Mouse (Mus musculus) neural tube, embryonic 12.5 days (tissue): Measurements from ENCODE around the gene Mib2. TPM values are rescaled to one million over a fixed set of nuclear protein-coding genes. Genes with fewer than 3 reads are reported as not detected.

Experiments
- ATAC-seq: fragments of 200-750 bp; cut with Nextera tagmentation; 2 replicates; pipeline ENCODE4 v1.8.0; 2017; ENCODE audit warnings: low read depth, mild to moderate bottlenecking, moderate TSS enrichment, moderate library complexity; ENCODE audit not compliant: low FRiP score
- H3K27ac ChIP-seq: fragments of 300-500 bp; sonication (generic); 2 replicates; pipeline ENCODE4 v1.5.1; 2016
- H3K27me3 ChIP-seq: fragments of 300-500 bp; sonication (generic); replicated peaks from 2 replicates; pipeline ENCODE4 v1.6.1; 2016; ENCODE audit warnings: mild to moderate bottlenecking
- H3K36me3 ChIP-seq: fragments of 300-500 bp; sonication (generic); 2 replicates; pipeline ENCODE4 v1.6.1; 2016; ENCODE audit warnings: mild to moderate bottlenecking
- H3K4me1 ChIP-seq: fragments of 300-500 bp; sonication (generic); 2 replicates; pipeline ENCODE4 v1.6.1; 2016
- H3K4me2 ChIP-seq: fragments of 300-500 bp; sonication (generic); replicated peaks from 2 replicates; pipeline ENCODE4 v1.6.1; 2016; ENCODE audit warnings: mild to moderate bottlenecking
- H3K4me3 ChIP-seq: fragments of 300-500 bp; sonication (generic); 2 replicates; pipeline ENCODE4 v1.5.1; 2016
- H3K9ac ChIP-seq: fragments of 300-500 bp; sonication (generic); 2 replicates; pipeline ENCODE4 v1.6.1; 2016; ENCODE audit warnings: mild to moderate bottlenecking
- H3K9me3 ChIP-seq: fragments of 300-500 bp; sonication (generic); 2 replicates; pipeline ENCODE4 v1.6.1; 2016; ENCODE audit warnings: mild to moderate bottlenecking
- WGBS: fragments of 180-500 bp; shearing (Covaris S2); methylation state at CpG from one replicate; pipeline ENCODE4 v1.1.7; 2016; 5-methylcytosine and 5-hydroxymethylcytosine counted together
- polyA plus RNA-seq: library from polyadenylated mRNA; unstranded; fragments of >200 nt; fragmentation: Nextera tagmentation; extraction: Ambion mirVana; gene quantifications from 2 replicates; pipeline ENCODE4 v1.2.1, GENCODE M21; 2016

Gene Mib2
- polyA plus RNA-seq, 1 experiment from 2014 or later = 38.1 TPM

DNA sequence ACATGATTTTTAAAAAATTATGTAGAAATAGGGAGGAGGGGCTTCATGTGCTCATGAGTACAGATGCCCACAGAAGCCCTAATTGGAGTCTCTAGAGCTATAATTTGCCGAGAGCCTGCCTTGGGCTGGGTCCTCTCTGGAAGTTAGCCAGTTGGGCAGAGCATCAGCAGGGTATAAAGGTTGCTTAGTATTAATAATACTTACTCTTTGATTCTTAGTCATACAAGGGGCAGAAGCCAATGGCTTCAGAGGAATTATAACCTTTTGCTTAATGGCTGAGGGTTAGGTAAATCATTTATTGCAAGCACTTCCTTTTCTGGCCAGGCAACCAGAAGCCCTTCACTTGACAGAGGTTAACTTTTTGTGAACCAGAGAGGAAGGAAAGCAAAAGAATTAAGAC is 25.5 kb downstream of the Mib2 start:
- no peak for ATAC-seq
- Histone ChIP-seq H3K4me1 (no peaks in the 10 kb centered on the region), H3K9ac (no peak overlapping the region), H3K27ac (no peak overlapping the region), H3K36me3 (peaks cover 82% of the 10 kb centered on the region), H3K4me2 (no peak overlapping the region), H3K4me3 (no peak overlapping the region), H3K9me3 (no peaks in the 10 kb centered on the region), H3K27me3 (no peaks in the 10 kb centered on the region)
- 91% methylated on average over 1 of the region's 1 CpGs for WGBS

DNA sequence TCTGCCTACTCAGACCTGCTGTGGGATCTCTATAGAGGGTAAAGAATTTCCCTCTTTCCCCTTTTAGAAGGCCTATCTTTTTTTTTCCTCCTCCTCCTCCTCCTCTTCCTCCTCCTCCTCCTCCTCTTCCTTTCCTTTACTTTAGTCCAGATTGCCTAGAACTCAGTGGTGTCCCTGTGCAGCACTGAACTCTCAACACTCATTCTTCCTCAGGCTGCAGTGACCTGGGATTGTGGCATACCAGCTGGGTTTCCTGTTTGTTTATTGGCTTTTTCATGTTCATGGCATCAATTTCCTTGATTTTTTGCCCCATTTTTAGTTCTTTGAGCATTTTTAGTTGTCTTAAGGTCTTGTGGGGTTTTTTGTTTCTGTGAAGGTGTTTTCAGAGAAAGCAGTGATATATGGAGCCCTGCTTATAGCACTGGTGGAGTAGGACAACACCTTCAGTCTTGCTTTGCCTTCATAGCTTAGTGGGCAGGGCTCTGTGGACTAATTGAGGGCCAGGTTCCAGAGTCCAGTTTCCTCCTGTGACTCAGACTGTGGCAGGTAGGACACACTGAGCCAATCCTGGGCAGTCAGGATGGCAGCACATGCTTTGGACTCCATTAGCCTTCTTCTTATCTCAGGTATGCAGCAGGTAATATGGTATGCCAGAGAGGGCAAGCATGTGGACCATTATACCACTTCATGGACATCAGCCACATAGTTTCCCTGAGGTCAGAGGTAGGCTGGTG is 33.1 kb downstream of the Mib2 start:
- H3K4me1 ChIP-seq = no peaks in the 10 kb centered on the region
- no peak for ATAC-seq
- peaks cover 89% of the 10 kb centered on the region for H3K36me3 ChIP-seq
- H3K4me3 ChIP-seq = no peak overlapping the region
- H3K9me3 ChIP-seq = no peaks in the 10 kb centered on the region
- no peak overlapping the region for H3K9ac ChIP-seq
- H3K27me3 ChIP-seq = no peaks in the 10 kb centered on the region
- no peak overlapping the region for H3K4me2 ChIP-seq
- H3K27ac ChIP-seq = no peak overlapping the region

DNA sequence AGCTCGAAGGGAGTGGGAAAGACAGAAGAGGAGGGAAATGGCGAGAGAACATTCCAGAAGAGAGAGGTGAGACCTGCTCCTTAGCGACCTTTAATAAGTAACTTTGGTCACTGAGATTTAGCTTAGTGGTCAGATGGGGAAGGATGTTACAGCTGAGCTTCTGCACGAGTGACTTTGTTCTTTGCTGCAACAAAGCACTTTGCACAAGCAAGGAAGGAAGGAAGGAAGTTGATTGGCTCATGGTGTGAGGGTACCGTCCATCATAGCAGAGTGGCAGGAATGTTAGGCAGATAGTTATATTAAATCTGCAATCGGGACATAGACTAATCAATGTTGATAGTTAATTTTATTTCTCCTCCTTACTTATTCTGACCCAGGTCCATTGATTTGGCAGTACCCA is 38.7 kb downstream of the Mib2 start:
- Histone ChIP-seq H3K4me1 (peaks cover 3% of the 10 kb centered on the region; the same call in 1 of the 2 replicates), H3K4me3 (no peak overlapping the region), H3K9ac (no peak overlapping the region), H3K4me2 (no peak overlapping the region), H3K9me3 (no peaks in the 10 kb centered on the region), H3K27ac (no peak overlapping the region), H3K27me3 (no peaks in the 10 kb centered on the region), H3K36me3 (peaks cover 67% of the 10 kb centered on the region)
- 90% methylated on average over 6 of the region's 6 CpGs for WGBS
- no peak for ATAC-seq

DNA sequence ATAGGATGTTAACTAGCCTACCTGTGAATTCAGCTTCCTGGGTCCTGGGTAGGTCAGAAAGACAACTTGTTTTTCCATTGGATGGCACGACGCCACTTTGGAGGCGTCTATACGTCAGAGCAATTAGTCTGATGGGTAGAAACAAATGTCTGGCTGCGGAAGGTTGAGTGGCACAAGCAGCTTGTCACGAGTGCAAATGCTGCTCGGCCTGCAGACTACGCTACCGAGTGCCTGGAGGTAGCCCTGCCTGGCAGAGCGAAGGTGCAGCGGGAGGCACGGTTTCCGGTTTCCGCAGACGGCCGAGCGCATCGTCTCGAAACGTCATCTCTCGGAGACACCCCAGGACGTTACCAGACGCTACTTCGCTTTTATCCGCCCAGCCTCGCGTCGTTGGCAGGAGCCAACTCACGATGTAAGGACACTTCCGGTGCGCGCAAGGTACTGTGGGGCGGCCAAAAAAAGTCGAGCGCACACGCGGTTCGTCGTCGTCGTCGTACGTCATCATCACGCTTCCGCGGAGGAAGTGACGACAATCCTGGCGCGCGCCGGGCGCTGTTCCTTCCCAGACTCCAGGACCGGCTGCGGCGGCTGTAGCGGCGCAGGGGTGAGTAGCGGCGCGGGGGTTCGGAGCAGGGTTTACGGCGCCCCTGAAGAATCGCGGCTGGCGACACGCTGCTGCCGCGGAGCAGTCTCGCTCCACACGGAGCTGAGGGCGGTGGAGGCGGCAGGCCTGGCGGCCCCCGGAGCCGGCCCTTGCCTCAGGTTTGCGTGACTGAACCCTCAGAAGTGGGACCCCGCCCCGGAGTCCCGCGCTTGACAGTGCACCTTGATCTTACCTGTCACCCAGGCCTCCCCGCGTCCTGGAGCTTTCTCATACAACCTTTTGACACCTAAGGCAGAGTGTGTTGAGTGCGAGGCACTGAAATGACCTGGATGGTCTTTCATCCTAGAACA is 44.4 kb downstream of the Mib2 start, which contains the start of gene Cdk11b:
Cdk11b (plus strand) TSS at position 517 of the 954 bp plus-strand sequence.
- H3K27me3 ChIP-seq = no peaks in the 10 kb centered on the region
- H3K9me3 ChIP-seq = no peaks in the 10 kb centered on the region
- peak within 1 kb of the TSS; percentile 97 for H3K4me3 ChIP-seq
- H3K36me3 ChIP-seq = peaks cover 33% of the 10 kb centered on the region
- WGBS = under 1% methylated on average over 84 of the region's 84 CpGs
- peak; percentile 100 for ATAC-seq
- peak within 1 kb of the TSS; percentile 66; the same call in 1 of the 2 replicates for H3K27ac ChIP-seq
- H3K4me1 ChIP-seq = peaks cover 12% of the 10 kb centered on the region; the same call in 1 of the 2 replicates
- peak within 1 kb of the TSS; percentile 78 for H3K9ac ChIP-seq
- peak within 1 kb of the TSS; percentile 82 for H3K4me2 ChIP-seq

DNA sequence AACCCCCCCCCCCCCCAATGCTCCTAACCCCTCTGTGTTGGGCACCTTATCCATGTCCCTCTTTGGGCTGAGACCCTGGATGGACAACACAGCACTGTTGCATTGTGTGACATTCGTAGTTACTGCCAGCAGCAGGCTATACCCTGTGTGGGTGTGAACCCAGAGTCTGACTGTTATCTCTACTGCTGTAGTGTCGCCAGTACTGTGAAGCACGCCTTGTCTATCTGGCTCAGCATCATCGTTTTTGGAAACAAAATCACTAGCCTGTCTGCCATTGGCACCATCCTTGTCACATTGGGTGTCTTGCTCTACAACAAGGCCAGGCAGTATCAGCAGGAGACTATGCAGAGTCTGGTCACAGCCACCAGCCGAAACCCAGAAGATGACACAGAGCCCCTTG is 50.7 kb downstream of the Mib2 start:
- no peak overlapping the region for H3K9ac ChIP-seq
- H3K4me1 ChIP-seq = peaks cover under 1% of the 10 kb centered on the region; the same call in 1 of the 2 replicates
- WGBS = 94% methylated on average over 5 of the region's 5 CpGs
- no peak for ATAC-seq
- H3K4me3 ChIP-seq = no peak overlapping the region
- peaks cover 71% of the 10 kb centered on the region for H3K36me3 ChIP-seq
- H3K27me3 ChIP-seq = no peaks in the 10 kb centered on the region
- H3K9me3 ChIP-seq = no peaks in the 10 kb centered on the region
- H3K4me2 ChIP-seq = no peak overlapping the region
- no peak overlapping the region for H3K27ac ChIP-seq

DNA sequence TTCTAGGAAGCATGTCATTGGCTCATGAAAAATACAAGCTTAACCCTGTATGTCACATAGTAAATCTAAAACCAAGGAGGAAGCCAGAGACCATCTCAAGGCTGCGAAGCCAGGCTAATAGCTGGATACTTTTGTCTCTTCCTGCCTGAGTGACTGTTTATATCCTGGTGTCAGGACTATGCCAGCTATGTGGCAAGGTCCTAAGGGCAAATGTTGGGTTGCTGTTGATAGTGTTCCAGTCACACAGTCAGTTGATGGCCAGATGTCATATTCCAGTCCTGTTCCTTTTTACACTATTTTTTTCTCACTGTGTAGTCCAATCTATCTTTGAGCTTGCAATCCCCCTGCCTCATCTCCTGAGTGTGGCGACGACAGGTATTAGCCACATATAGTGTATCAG is 55.7 kb downstream of the Mib2 start:
- ATAC-seq = no peak
- H3K4me1 ChIP-seq = no peaks in the 10 kb centered on the region
- no peaks in the 10 kb centered on the region for H3K27me3 ChIP-seq
- H3K4me3 ChIP-seq = no peak overlapping the region
- no peak overlapping the region for H3K27ac ChIP-seq
- H3K36me3 ChIP-seq = peaks cover 76% of the 10 kb centered on the region
- no peak overlapping the region for H3K9ac ChIP-seq
- H3K4me2 ChIP-seq = no peak overlapping the region
- 98% methylated on average over 3 of the region's 3 CpGs for WGBS
- no peaks in the 10 kb centered on the region for H3K9me3 ChIP-seq

DNA sequence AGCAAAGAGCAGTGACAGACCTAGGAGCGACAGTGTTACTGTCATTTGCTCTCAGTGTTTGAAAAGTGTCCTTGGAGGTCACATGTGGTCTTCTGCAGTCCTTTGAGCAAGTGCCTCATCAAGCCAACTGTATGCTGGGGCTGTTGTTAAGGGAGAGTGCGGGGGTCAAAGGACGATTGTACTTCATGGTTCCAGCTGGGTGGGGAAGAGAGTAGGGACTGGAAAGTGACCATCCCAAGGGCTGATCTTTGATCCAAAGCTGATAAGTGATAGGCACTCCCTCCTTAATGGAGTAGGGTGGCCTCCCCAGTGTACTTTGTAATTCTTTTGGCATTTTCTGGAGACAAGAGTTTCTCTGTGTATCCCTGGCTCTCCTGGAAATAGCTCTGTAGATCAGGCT is 57.1 kb downstream of the Mib2 start:
- Histone ChIP-seq H3K27me3 (no peaks in the 10 kb centered on the region), H3K36me3 (peaks cover 62% of the 10 kb centered on the region), H3K4me3 (no peak overlapping the region), H3K9me3 (no peaks in the 10 kb centered on the region), H3K27ac (no peak overlapping the region), H3K4me2 (no peak overlapping the region), H3K9ac (no peak overlapping the region), H3K4me1 (no peaks in the 10 kb centered on the region)
- ATAC-seq = no peak
- 92% methylated on average over 3 of the region's 3 CpGs for WGBS

DNA sequence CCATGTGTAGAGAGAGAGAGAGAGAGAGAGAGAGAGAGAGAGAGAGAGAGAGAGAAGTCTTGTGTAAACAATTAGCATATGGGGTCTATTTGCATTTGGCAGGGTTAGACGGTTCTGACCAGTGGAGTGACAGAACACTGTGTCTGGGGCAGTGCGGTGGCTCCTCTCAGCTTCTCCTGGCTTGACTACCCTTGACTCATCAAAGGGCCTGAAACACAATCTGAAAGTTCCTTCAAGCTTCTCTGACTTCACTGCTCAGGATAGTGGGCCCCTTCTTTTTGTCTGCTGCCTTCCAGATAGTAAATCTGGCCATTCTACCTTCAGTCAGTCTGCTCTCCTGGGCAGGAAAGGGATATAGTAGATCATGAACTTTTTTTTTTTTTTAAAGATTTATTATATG is 62.2 kb downstream of the Mib2 start:
- 75% methylated on average over 2 of the region's 2 CpGs for WGBS
- H3K36me3 ChIP-seq = peaks cover 27% of the 10 kb centered on the region
- ATAC-seq = no peak

DNA sequence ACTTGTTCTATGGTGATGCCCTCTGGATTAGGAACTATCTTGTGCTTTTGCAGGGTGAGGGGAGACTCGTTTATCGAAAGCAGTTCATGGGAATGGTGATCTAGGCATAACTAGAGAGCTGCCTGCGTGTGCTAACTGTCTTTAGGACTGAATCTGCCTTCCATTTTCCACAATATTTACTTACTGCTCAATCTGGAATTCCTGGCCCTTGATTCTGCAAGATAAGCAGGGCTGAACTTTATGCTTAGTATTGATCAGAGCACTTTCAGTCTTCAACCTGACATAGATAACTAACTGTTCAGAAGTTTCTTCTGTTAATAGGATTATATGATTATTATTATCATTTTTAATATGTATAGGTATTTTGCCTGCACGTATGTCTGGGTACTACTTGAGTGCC is 63.9 kb downstream of the Mib2 start:
- peaks cover 9% of the 10 kb centered on the region; the same call in 1 of the 2 replicates for H3K4me1 ChIP-seq
- no peaks in the 10 kb centered on the region for H3K27me3 ChIP-seq
- no peak for ATAC-seq
- no peak overlapping the region for H3K4me2 ChIP-seq
- H3K9ac ChIP-seq = no peak overlapping the region
- H3K9me3 ChIP-seq = no peaks in the 10 kb centered on the region
- no peak overlapping the region for H3K4me3 ChIP-seq
- WGBS = 97% methylated on average over 4 of the region's 4 CpGs
- peaks cover 16% of the 10 kb centered on the region for H3K36me3 ChIP-seq
- no peak overlapping the region for H3K27ac ChIP-seq

More for the DNA sequence above, 62.2 kb downstream of the Mib2 start:
- H3K4me2 ChIP-seq = no peak overlapping the region
- peaks cover 9% of the 10 kb centered on the region; the same call in 1 of the 2 replicates for H3K4me1 ChIP-seq
- no peak overlapping the region for H3K27ac ChIP-seq
- H3K9me3 ChIP-seq = no peaks in the 10 kb centered on the region
- no peak overlapping the region for H3K4me3 ChIP-seq
- H3K27me3 ChIP-seq = no peaks in the 10 kb centered on the region
- no peak overlapping the region for H3K9ac ChIP-seq

Other genes with a start within 250 kb of the Mib2 start
- not detected in 2 replicates for gene Tmem52, start 200.1 kb downstream of the Mib2 start, polyA plus RNA-seq
- gene Gnb1, start 177.8 kb downstream of the Mib2 start, polyA plus RNA-seq = 762 and 837 TPM in 2 replicates
- gene Nadk, start 106.8 kb downstream of the Mib2 start, polyA plus RNA-seq = 86.9 and 88.2 TPM in 2 replicates
- 16.2 and 16.7 TPM in 2 replicates for gene Slc35e2, start 67.8 kb downstream of the Mib2 start, polyA plus RNA-seq
- 76.8 and 79.5 TPM in 2 replicates for gene Cdk11b, start 44.3 kb downstream of the Mib2 start, polyA plus RNA-seq
- not detected in 2 replicates for gene Gm10563, start 23.8 kb downstream of the Mib2 start, polyA plus RNA-seq
- 3.9 and 4.3 TPM in 2 replicates for gene Mmp23, start 15.8 kb downstream of the Mib2 start, polyA plus RNA-seq
- 10.6 and 11.6 TPM in 2 replicates for gene Fndc10, start 25.1 kb upstream of the Mib2 start, polyA plus RNA-seq
- 151 and 160 TPM in 2 replicates for gene Ssu72, start 35.6 kb upstream of the Mib2 start, polyA plus RNA-seq
- 6.2 and 6.5 TPM in 2 replicates for gene Tmem240, start 65.6 kb upstream of the Mib2 start, polyA plus RNA-seq
- gene Atad3a, start 91.9 kb upstream of the Mib2 start, polyA plus RNA-seq = 85.2 and 90.7 TPM in 2 replicates
- 16.6 and 17.9 TPM in 2 replicates for gene Vwa1, start 105.5 kb upstream of the Mib2 start, polyA plus RNA-seq
- gene Tmem88b, start 116.7 kb upstream of the Mib2 start, polyA plus RNA-seq = 0.56 and 0.86 TPM in 2 replicates
- gene Ankrd65, start 121.2 kb upstream of the Mib2 start, polyA plus RNA-seq = not detected in 2 replicates
- gene Mrpl20, start 133.7 kb upstream of the Mib2 start, polyA plus RNA-seq = 226 and 242 TPM in 2 replicates
- 203 and 204 TPM in 2 replicates for gene Ccnl2, start 143.3 kb upstream of the Mib2 start, polyA plus RNA-seq
- gene Aurkaip1, start 162.1 kb upstream of the Mib2 start, polyA plus RNA-seq = 142 and 144 TPM in 2 replicates
- gene Mxra8, start 170.5 kb upstream of the Mib2 start, polyA plus RNA-seq = 26.7 and 27.1 TPM in 2 replicates
- gene Dvl1, start 178.2 kb upstream of the Mib2 start, polyA plus RNA-seq = 26.2 and 32.1 TPM in 2 replicates
- 0.28 and 0.56 TPM in 2 replicates for gene Tas1r3, start 194.2 kb upstream of the Mib2 start, polyA plus RNA-seq
- 19.5 and 22.1 TPM in 2 replicates for gene Cptp, start 200.2 kb upstream of the Mib2 start, polyA plus RNA-seq
- gene Ints11, start 200.3 kb upstream of the Mib2 start, polyA plus RNA-seq = 77.0 TPM in 2 replicates
- 46.6 and 52.0 TPM in 2 replicates for gene Pusl1, start 222.6 kb upstream of the Mib2 start, polyA plus RNA-seq
- gene Acap3, start 222.6 kb upstream of the Mib2 start, polyA plus RNA-seq = 65.5 and 68.0 TPM in 2 replicates